Mouse (Mus musculus) E14TG2a.4 (cell line): Measurements from ENCODE around the gene Abhd15.

Experiments used
- CTCF ChIP-seq: conservative IDR thresholded peaks from 2 replicates; pipeline ENCODE4 v1.5.1; 2014; ENCODE audit warnings: low read length
- POU5F1 ChIP-seq: IDR thresholded peaks from 2 replicates; pipeline ENCODE4 v1.6.1; 2014; ENCODE audit warnings: low read length, borderline replicate concordance

- TF ChIP-seq CTCF (no peak), POU5F1 (no peak)
Measured at GRCm38 (mm10) chr11:77513811-77514170, 1.1 kb upstream of the Abhd15 start.
